Mouse (Mus musculus): ENCODE measurements around the gene Gipr. TPM values are rescaled to one million over a fixed set of nuclear protein-coding genes. Genes with fewer than 3 reads are reported as not detected.

Gene Gipr
- polyA plus RNA-seq, 1 experiment from 2014 or later: 0.28 TPM

GRCm38 (mm10) chr7:19121686-19122085, 44.2 kb downstream of the Gipr start:
- Histone ChIP-seq H3K27ac (no peak overlapping the region; the same call in 1 of the 2 replicates), H3K36me3 (0 out of 2 replicates have a peak, but pooled peaks cover 7% of the 10 kb centered on the region), H3K9me3 (replicated peaks) (peaks cover 7% of the 10 kb centered on the region; the same call in 1 of the 2 replicates), H3K4me1 (replicated peaks) (peaks cover 32% of the 10 kb centered on the region), H3K9ac (0 out of 2 replicates have a peak overlapping the region, but pooled peaks have one; percentile 86), H3K4me2 (no peak overlapping the region), H3K4me3 (replicated peaks) (no peak overlapping the region), H3K27me3 (peaks cover 10% of the 10 kb centered on the region)
- no peak for DNase-seq
- ATAC-seq (ENCODE audit: low read depth): no peak
- WGBS (ENCODE audit: insufficient replicate concordance): 80% methylated on average over 4 of the region's 4 CpGs

GRCm38 (mm10) chr7:19119631-19120429, 46.1 kb downstream of the Gipr start, which contains the start of gene Fbxo46:
Fbxo46 (plus strand) TSS chr7:19119859.
- DNase-seq (peak; percentile 91), ATAC-seq (ENCODE audit: low read depth) (peak; percentile 96)
- H3K9ac ChIP-seq: peak within 1 kb of the TSS; percentile 86
- peak within 1 kb of the TSS; percentile 86 for H3K4me2 ChIP-seq
- under 1% methylated on average over 34 of the region's 34 CpGs for WGBS (ENCODE audit: insufficient replicate concordance)
- peaks cover 7% of the 10 kb centered on the region; the same call in 1 of the 2 replicates for H3K9me3 ChIP-seq (replicated peaks)
- H3K27me3 ChIP-seq: peaks cover 10% of the 10 kb centered on the region
- H3K4me1 ChIP-seq (replicated peaks): peaks cover 32% of the 10 kb centered on the region
- peak within 1 kb of the TSS; percentile 53 for H3K27ac ChIP-seq
- H3K4me3 ChIP-seq (replicated peaks): peak within 1 kb of the TSS; percentile 78
- no peaks in the 10 kb centered on the region for H3K36me3 ChIP-seq

- Histone ChIP-seq H3K27me3 (peaks cover 10% of the 10 kb centered on the region), H3K4me2 (peak overlapping the region; percentile 86), H3K9me3 (replicated peaks) (peaks cover 7% of the 10 kb centered on the region; the same call in 1 of the 2 replicates), H3K9ac (no peak overlapping the region), H3K36me3 (no peaks in the 10 kb centered on the region), H3K27ac (no peak overlapping the region), H3K4me3 (replicated peaks) (no peak overlapping the region), H3K4me1 (replicated peaks) (peaks cover 32% of the 10 kb centered on the region)
- 89% methylated on average over 8 of the region's 8 CpGs for WGBS (ENCODE audit: insufficient replicate concordance)
- ATAC-seq (ENCODE audit: low read depth) (0 out of 2 replicates have a peak, but pooled peaks have one; percentile 1), DNase-seq (no peak)
Measured at GRCm38 (mm10) chr7:19119083-19119482, 46.8 kb downstream of the Gipr start.

DNA sequence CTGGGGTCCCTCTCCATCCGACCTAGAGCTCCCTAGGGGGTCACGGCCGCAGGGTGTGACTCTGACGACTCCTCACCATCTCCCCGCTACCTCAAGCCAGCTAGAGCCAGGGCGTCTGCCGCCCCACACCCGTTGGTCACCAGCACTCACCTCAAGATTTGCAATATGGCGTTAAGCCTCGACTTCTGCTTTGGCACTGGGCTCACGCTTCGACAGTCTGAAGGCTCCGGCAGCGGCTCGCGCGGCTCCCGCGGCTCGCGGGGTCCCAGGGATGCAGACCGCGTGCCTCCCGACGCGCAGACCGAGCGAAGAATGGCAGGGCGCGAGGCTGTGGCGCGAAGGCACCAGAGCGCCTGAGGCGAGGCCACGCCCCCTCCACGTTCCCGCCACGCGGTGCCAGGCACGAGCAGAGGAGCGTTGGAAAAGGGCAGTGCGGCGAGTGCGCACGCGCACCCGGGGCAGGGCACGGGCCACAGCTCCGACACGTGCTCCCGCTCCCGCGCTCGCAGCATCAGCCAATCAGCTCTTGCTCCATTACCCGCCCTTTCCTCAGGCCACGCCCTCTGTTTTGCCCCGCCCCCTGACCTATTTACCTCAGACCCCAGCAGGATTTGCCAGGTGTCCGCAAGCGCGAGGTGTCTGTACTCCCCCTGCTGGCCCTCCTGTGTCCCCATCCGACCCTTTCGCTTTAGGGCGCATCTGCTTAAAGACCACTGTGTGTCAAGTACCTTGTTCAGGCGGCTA, 47.7 kb downstream of the Gipr start, which contains the start of gene Gm4969:
TSS of gene Gm4969 (minus strand) at position 341 of the 744 bp plus-strand sequence.
- WGBS (ENCODE audit: insufficient replicate concordance): 24% methylated on average over 64 of the region's 64 CpGs
- peak within 1 kb of the TSS; percentile 15; the same call in 1 of the 2 replicates for H3K4me3 ChIP-seq (replicated peaks)
- ATAC-seq (ENCODE audit: low read depth) (no peak), DNase-seq (peak; percentile 50)
- no peak within 1 kb of the TSS for H3K27ac ChIP-seq
- H3K27me3 ChIP-seq: peaks cover 10% of the 10 kb centered on the region
- H3K4me1 ChIP-seq (replicated peaks): peaks cover 32% of the 10 kb centered on the region
- H3K9me3 ChIP-seq (replicated peaks): peaks cover 7% of the 10 kb centered on the region; the same call in 1 of the 2 replicates
- H3K9ac ChIP-seq: no peak within 1 kb of the TSS
- no peaks in the 10 kb centered on the region for H3K36me3 ChIP-seq
- H3K4me2 ChIP-seq: peak within 1 kb of the TSS; percentile 86

- H3K9me3 ChIP-seq (replicated peaks): no peaks in the 10 kb centered on the region
- WGBS (ENCODE audit: insufficient replicate concordance): 54% methylated on average over 1 of the region's 1 CpGs
- no peaks in the 10 kb centered on the region for H3K36me3 ChIP-seq
- H3K27ac ChIP-seq: no peak overlapping the region
- no peak for ATAC-seq (ENCODE audit: low read depth)
- H3K4me2 ChIP-seq: no peak overlapping the region
- H3K4me1 ChIP-seq (replicated peaks): no peaks in the 10 kb centered on the region
- H3K27me3 ChIP-seq: peaks cover 38% of the 10 kb centered on the region
- H3K4me3 ChIP-seq (replicated peaks): no peak overlapping the region
- DNase-seq: no peak
- no peak overlapping the region for H3K9ac ChIP-seq
Measured at GRCm38 (mm10) chr7:19109565-19109964, 56.4 kb downstream of the Gipr start.

GRCm38 (mm10) chr7:19107436-19107835, 58.5 kb downstream of the Gipr start:
- Histone ChIP-seq H3K9ac (no peak overlapping the region), H3K4me3 (replicated peaks) (no peak overlapping the region), H3K4me1 (replicated peaks) (no peaks in the 10 kb centered on the region), H3K27ac (no peak overlapping the region), H3K9me3 (replicated peaks) (no peaks in the 10 kb centered on the region), H3K36me3 (no peaks in the 10 kb centered on the region), H3K27me3 (peaks cover 49% of the 10 kb centered on the region), H3K4me2 (no peak overlapping the region)
- ATAC-seq (ENCODE audit: low read depth) (no peak), DNase-seq (no peak)
- WGBS (ENCODE audit: insufficient replicate concordance): 31% methylated on average over 3 of the region's 3 CpGs

MicroRNAs within 50 kb of the gene (microRNA counts, 519-probe panel; counts per million panel counts)
- 114 counts per million for microRNA mmu-miR-330

Small RNA genes within 50 kb of the gene (microRNA-seq; reads per million reads assigned to microRNA genes)
- 212 reads per million, percentile 58 among the genes with 10 or more reads in this experiment for gene Mir330

Other genes starting within 250 kb of the Gipr start
- 0.08 TPM in 2 replicates for gene Nova2, start 240.2 kb downstream of the Gipr start, polyA plus RNA-seq (2015; fragmentation: Nextera tagmentation; extraction: Ambion mirVana)
- gene Nanos2, start 178.7 kb downstream of the Gipr start, polyA plus RNA-seq (2015; fragmentation: Nextera tagmentation; extraction: Ambion mirVana): not detected in 2 replicates
- 0.37 and 0.82 TPM in 2 replicates for gene Mypop, start 174.9 kb downstream of the Gipr start, polyA plus RNA-seq (2015; fragmentation: Nextera tagmentation; extraction: Ambion mirVana)
- 9.2 and 9.3 TPM in 2 replicates for gene Irf2bp1, start 162.1 kb downstream of the Gipr start, polyA plus RNA-seq (2015; fragmentation: Nextera tagmentation; extraction: Ambion mirVana)
- gene Foxa3, start 142.6 kb downstream of the Gipr start, polyA plus RNA-seq (2015; fragmentation: Nextera tagmentation; extraction: Ambion mirVana): 25.6 and 29.4 TPM in 2 replicates
- gene Sympk, start 141.8 kb downstream of the Gipr start, polyA plus RNA-seq (2015; fragmentation: Nextera tagmentation; extraction: Ambion mirVana): 15.0 and 17.4 TPM in 2 replicates
- not detected in 2 replicates for gene Rsph6a, start 111.4 kb downstream of the Gipr start, polyA plus RNA-seq (2015; fragmentation: Nextera tagmentation; extraction: Ambion mirVana)
- 3.2 and 4.2 TPM in 2 replicates for gene Dmwd, start 89.9 kb downstream of the Gipr start, polyA plus RNA-seq (2015; fragmentation: Nextera tagmentation; extraction: Ambion mirVana)
- 8.5 and 10.1 TPM in 2 replicates for gene Dmpk, start 82.3 kb downstream of the Gipr start, polyA plus RNA-seq (2015; fragmentation: Nextera tagmentation; extraction: Ambion mirVana)
- gene Six5, start 71.5 kb downstream of the Gipr start, polyA plus RNA-seq (2015; fragmentation: Nextera tagmentation; extraction: Ambion mirVana): 0.67 and 0.82 TPM in 2 replicates
- gene Gm4969, start 47.8 kb downstream of the Gipr start, polyA plus RNA-seq (2015; fragmentation: Nextera tagmentation; extraction: Ambion mirVana): 0.17 and 0.30 TPM in 2 replicates
- gene Fbxo46, start 46.3 kb downstream of the Gipr start, polyA plus RNA-seq (2015; fragmentation: Nextera tagmentation; extraction: Ambion mirVana): 5.6 and 6.4 TPM in 2 replicates
- gene Qpctl, start 16.8 kb downstream of the Gipr start, polyA plus RNA-seq (2015; fragmentation: Nextera tagmentation; extraction: Ambion mirVana): 4.0 and 4.3 TPM in 2 replicates
- gene Snrpd2, start 16.4 kb downstream of the Gipr start, polyA plus RNA-seq (2015; fragmentation: Nextera tagmentation; extraction: Ambion mirVana): 85.9 and 89.4 TPM in 2 replicates
- gene Eml2, start 10.3 kb upstream of the Gipr start, polyA plus RNA-seq (2015; fragmentation: Nextera tagmentation; extraction: Ambion mirVana): 3.6 and 4.4 TPM in 2 replicates
- 0.31 and 0.48 TPM in 2 replicates for gene Gpr4, start 46.4 kb upstream of the Gipr start, polyA plus RNA-seq (2015; fragmentation: Nextera tagmentation; extraction: Ambion mirVana)
- 17.3 and 18.8 TPM in 2 replicates for gene Opa3, start 62.2 kb upstream of the Gipr start, polyA plus RNA-seq (2015; fragmentation: Nextera tagmentation; extraction: Ambion mirVana)
- 45.6 and 46.7 TPM in 2 replicates for gene Vasp, start 105.7 kb upstream of the Gipr start, polyA plus RNA-seq (2015; fragmentation: Nextera tagmentation; extraction: Ambion mirVana)
- gene Ppm1n, start 113.9 kb upstream of the Gipr start, polyA plus RNA-seq (2015; fragmentation: Nextera tagmentation; extraction: Ambion mirVana): not detected in 2 replicates
- 4.0 and 4.1 TPM in 2 replicates for gene Rtn2, start 116.5 kb upstream of the Gipr start, polyA plus RNA-seq (2015; fragmentation: Nextera tagmentation; extraction: Ambion mirVana)
- 0.03 TPM in 1 of 2 replicates, not detected in the other for gene Fosb, start 143.9 kb upstream of the Gipr start, polyA plus RNA-seq (2015; fragmentation: Nextera tagmentation; extraction: Ambion mirVana)
- 19.1 and 21.0 TPM in 2 replicates for gene Ercc1, start 178.7 kb upstream of the Gipr start, polyA plus RNA-seq (2015; fragmentation: Nextera tagmentation; extraction: Ambion mirVana)
- gene Cd3eap, start 193.4 kb upstream of the Gipr start, polyA plus RNA-seq (2015; fragmentation: Nextera tagmentation; extraction: Ambion mirVana): 15.0 and 16.3 TPM in 2 replicates
- 1.1 and 1.2 TPM in 2 replicates for gene Ppp1r13l, start 193.6 kb upstream of the Gipr start, polyA plus RNA-seq (2015; fragmentation: Nextera tagmentation; extraction: Ambion mirVana)
- 8.6 and 9.9 TPM in 2 replicates for gene Ercc2, start 215.9 kb upstream of the Gipr start, polyA plus RNA-seq (2015; fragmentation: Nextera tagmentation; extraction: Ambion mirVana)
- 0.31 and 0.70 TPM in 2 replicates for gene Klc3, start 238.0 kb upstream of the Gipr start, polyA plus RNA-seq (2015; fragmentation: Nextera tagmentation; extraction: Ambion mirVana)
- gene Ckm, start 238.6 kb upstream of the Gipr start, polyA plus RNA-seq (2015; fragmentation: Nextera tagmentation; extraction: Ambion mirVana): 0.82 and 1.6 TPM in 2 replicates

Measured in liver, embryonic 13.5 days (tissue).